Comparison of ENCODE assay signal across 17 mouse cellular contexts in genomic region chr5:87175780-87176179, GRCm38 (mm10). TPM values are rescaled to one million over a fixed set of nuclear protein-coding genes. Genes with fewer than 3 reads are reported as not detected.
"Had no signal": no experiment of that assay in that cellular context is flagged by ENCODE, and none has a peak within 500 bp of the region (broad histone marks: within the 10 kb centered on the region; RNA-seq: fewer than 3 reads in every experiment).

No protein-coding gene starts in this region.

RNA-seq across cellular contexts. Expression of gene Ugt2b5, which starts 35.7 kb away (rescaled TPM):
- polyA plus RNA-seq: cortical plate, adult 2 months; embryonic facial prominence, embryonic 10.5 days; embryonic facial prominence, embryonic 11.5 days; embryonic facial prominence, embryonic 12.5 days; embryonic facial prominence, embryonic 13.5 days; embryonic facial prominence, embryonic 14.5 days; embryonic facial prominence, embryonic 15.5 days; erythroblast, embryonic 14.5 days; forebrain, embryonic 10.5 days; forebrain, embryonic 11.5 days; forebrain, embryonic 12.5 days; forebrain, embryonic 13.5 days; forebrain, embryonic 15.5 days; forebrain, embryonic 16.5 days; forebrain, postnatal 0 days; frontal cortex, adult 2 months; gonadal fat pad, adult 2 months had no signal
